Mouse (Mus musculus) frontal cortex, postnatal 14 days (tissue): ENCODE data around the gene Spp1.

Experiments
- DNase-seq, 2 experiments: peaks; one replicate each; pipeline ENCODE4 v3.0.0; 2022; ENCODE audit warnings: low spot score in 2 of 2

Gene Spp1

DNA sequence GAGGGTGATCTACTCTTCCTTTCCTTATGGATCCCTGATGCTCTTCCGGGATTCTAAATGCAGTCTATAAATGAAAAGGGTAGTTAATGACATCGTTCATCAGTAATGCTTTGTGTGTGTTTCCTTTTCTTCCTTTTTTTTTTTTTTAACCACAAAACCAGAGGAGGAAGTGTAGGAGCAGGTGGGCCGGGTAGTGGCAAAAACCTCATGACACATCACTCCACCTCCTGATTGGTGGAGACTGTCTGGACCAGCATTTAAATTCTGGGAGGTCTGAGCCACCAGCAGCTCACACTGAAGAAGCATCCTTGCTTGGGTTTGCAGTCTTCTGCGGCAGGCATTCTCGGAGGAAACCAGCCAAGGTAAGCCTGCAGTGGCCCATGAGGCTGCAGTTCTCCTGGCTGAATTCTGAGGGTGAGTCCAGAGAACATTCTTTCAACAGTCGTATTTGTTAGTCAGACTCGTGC lies at the start of gene Spp1:
TSS of gene Spp1 (plus strand) at position 284 of the 467 bp plus-strand sequence.
- no peak for DNase-seq

- DNase-seq, result no peak
Measured at GRCm38 (mm10) chr5:104385521-104385920, 49.4 kb upstream of the Spp1 start.

GRCm38 (mm10) chr5:104386908-104387307 lies 48.0 kb upstream of the Spp1 start:
- DNase-seq, result no peak

GRCm38 (mm10) chr5:104390962-104391361 lies 44.0 kb upstream of the Spp1 start:
- DNase-seq, result no peak

- DNase-seq, result no peak
Measured at GRCm38 (mm10) chr5:104392784-104393183, 42.1 kb upstream of the Spp1 start.

- DNase-seq, result no peak
Measured at GRCm38 (mm10) chr5:104396286-104396685, 38.6 kb upstream of the Spp1 start.

DNA sequence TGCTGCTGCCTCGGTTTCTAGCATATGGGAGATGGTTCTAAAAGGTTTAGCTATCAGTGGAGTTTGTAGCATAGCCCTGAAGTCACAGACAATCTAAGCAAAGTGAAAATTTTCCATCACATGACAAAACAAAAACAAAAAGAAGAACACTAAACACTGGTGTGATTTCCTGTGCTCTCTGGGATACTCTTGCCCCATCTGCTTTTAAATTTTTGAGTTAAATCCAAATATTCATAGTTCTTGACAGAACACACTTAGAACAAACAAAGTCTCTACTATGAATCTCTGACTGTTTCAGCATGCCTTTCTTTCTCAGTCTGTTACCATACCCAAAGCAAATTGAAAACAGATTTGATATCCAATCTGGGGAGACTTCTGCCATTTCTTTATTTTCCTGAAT lies 36.9 kb upstream of the Spp1 start:
- no peak for DNase-seq

GRCm38 (mm10) chr5:104399291-104399950 lies 35.5 kb upstream of the Spp1 start:
- DNase-seq, result no peak

DNA sequence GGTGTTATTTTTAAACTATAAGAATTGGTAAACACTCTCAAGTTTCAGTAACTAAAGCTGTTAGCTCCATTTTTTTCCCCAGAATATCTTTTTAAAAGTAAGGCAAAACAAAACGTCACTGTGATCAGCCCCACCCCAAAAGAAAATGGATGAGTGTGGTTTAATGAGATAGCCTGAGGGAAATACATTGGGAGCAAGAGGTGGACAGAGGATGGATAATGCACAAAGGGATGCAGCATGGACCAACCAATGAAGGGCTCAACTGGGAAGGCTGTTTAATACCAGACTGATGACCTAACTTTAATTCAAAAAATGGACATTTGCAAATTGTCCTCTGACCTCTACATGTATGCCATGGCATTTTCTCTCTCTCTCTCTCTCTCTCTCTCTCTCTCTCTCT lies 34.9 kb upstream of the Spp1 start:
- no peak for DNase-seq

DNA sequence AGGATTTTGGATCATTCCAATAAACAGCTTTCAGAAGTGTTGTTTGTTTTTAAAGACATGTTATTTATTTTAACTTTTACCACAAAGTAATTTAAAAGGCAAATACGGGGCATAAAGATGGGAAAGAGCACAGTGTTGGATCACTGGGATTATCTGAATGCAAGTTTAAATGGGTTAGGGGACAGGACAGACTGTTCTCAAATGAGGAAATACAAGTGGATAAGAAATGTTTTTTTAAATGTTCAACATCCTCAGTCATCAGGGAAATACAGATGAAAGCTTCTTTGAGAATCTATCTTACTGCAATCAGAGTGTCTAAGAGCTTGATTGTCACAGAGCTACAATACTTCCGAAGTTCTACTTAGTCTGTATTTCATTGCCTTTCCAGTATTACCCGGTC lies 32.3 kb upstream of the Spp1 start:
- DNase-seq, result no peak

GRCm38 (mm10) chr5:104403351-104403750 lies 31.6 kb upstream of the Spp1 start:
- no peak for DNase-seq

DNA sequence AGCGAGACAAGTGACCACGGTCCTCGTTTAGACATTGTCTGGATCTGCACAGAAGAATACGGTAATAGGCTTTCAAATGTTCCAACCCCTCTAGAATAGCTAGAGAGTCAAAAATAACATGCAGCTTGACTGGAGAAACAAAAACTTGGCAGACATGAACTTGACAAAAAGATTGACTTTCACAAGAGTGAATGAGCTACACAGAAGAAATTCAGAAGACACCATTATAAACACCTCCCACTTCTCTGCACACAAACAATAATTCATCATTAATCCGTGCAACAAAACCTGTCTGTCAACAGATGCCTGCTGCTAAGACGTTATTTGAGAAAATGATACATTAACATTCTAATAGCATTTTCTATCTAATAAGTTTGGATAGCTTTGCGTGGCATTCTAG lies 30.4 kb upstream of the Spp1 start:
- DNase-seq, result no peak

DNA sequence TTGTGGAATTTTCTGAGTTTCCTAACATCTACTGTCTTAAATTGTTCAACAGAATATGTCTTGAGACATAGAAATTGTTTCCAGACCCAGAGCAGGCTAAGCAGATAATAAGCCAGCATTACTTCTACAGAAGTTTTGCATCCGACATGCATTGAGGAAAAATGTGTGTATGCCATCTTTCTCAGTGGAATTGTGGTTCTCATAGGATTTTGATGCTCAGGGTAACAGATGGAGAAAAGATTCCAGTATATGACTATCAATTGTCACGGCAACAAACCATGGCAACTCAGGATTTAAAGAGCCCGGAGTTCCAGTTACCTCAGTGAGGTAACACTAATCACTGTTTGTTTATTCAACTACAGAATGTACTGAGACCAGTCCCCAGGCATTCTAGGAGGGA lies 29.9 kb upstream of the Spp1 start:
- DNase-seq, result no peak

DNA sequence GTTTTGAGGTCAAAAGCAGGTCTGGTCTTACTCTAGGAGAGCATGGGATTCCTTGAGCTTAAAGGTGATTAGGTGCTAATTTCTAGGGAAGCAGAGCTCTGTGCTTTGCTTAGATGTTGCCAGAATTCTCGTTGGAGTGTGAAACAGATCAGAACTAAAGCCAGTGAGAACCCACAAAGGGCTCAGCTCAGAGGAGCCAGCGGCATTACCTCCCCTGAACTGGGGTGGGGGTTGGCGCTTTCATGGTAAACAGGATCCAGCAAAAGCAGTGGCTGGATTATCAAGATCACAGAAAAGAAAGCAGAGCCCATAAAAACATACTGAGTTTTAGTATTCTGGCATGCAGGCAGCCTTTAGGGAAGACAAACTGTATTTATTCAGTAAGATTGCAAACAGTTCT lies 28.2 kb upstream of the Spp1 start:
- no peak for DNase-seq

GRCm38 (mm10) chr5:104407541-104408231 lies 27.2 kb upstream of the Spp1 start:
- DNase-seq, result no peak

GRCm38 (mm10) chr5:104408549-104408948 lies 26.4 kb upstream of the Spp1 start:
- DNase-seq, result no peak

- no peak for DNase-seq
Measured at GRCm38 (mm10) chr5:104415999-104416398, 18.9 kb upstream of the Spp1 start.

- no peak for DNase-seq
Measured at GRCm38 (mm10) chr5:104417028-104417427, 17.9 kb upstream of the Spp1 start.

- no peak for DNase-seq
Measured at GRCm38 (mm10) chr5:104417721-104418120, 17.2 kb upstream of the Spp1 start.

DNA sequence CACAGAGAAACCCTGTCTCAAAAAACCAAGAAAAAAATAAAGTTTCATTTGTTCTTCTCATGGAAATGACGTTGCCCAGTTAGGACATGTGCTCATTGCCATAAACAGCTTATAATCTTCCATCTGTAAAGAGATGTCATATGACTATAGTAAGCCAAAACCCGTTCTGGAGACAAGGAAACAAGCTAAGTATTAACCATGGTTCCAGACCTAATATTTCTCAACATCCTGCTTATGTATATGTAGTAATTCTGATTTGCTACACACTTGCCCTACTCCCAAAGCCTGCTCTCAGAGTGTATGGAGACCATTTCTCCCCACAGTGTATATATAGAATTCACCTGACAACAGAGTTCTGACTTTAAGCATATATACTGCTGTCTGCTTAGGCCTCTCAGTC lies 12.9 kb upstream of the Spp1 start:
- DNase-seq, result no peak

DNA sequence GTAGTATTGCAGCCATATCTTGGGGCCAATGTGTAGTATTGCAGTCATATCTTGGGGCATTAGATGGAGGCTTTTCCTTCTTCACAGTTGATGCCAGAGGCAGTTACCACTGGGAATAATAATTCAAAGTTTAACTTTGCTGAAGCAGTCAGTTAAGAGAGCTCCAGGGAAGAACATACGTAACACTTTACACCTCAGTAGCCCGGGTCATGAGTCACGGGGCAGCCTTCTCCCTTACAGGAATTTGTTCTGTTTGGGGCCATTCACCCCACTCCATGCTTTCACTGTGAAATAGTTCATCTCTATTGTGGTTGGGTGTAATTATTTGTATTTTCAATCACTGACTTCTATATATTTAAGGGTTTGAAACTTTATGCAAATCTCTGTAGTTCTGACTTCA lies 11.1 kb upstream of the Spp1 start:
- DNase-seq, result no peak

GRCm38 (mm10) chr5:104425949-104426348 lies 9.0 kb upstream of the Spp1 start:
- no peak for DNase-seq

GRCm38 (mm10) chr5:104432886-104433285 lies 2.0 kb upstream of the Spp1 start:
- DNase-seq, result no peak
